Mouse (Mus musculus) kidney, adult 18-20 months (tissue): ENCODE results near the gene Lpo.

Experiments
- DNase-seq: peaks from one replicate; pipeline ENCODE4 v3.0.0; 2021

Lpo gene

GRCm38 (mm10) chr11:87828239-87828900 is at the start of gene Lpo:
Lpo (minus strand) TSS chr11:87828289.
- DNase-seq: no peak

- no peak for DNase-seq
Observed at GRCm38 (mm10) chr11:87875436-87875835, 47.3 kb upstream of the Lpo start, which contains the start of gene Epx. Epx (minus strand) TSS chr11:87875536.

GRCm38 (mm10) chr11:87871766-87872165 is 43.7 kb upstream of the Lpo start:
- DNase-seq: no peak

- no peak for DNase-seq
Observed at GRCm38 (mm10) chr11:87870096-87870495, 42.0 kb upstream of the Lpo start.

- peak; percentile 14 for DNase-seq
Observed at GRCm38 (mm10) chr11:87866891-87867290, 38.8 kb upstream of the Lpo start.

GRCm38 (mm10) chr11:87862805-87863204 is 34.7 kb upstream of the Lpo start:
- DNase-seq: no peak

GRCm38 (mm10) chr11:87860426-87860825 is 32.3 kb upstream of the Lpo start:
- no peak for DNase-seq

GRCm38 (mm10) chr11:87859273-87859672 is 31.2 kb upstream of the Lpo start:
- no peak for DNase-seq

GRCm38 (mm10) chr11:87854550-87854949 is 26.5 kb upstream of the Lpo start:
- DNase-seq: no peak

- DNase-seq: no peak
Observed at GRCm38 (mm10) chr11:87853597-87853954, 25.5 kb upstream of the Lpo start.

GRCm38 (mm10) chr11:87852690-87853596 is 24.9 kb upstream of the Lpo start, which contains the start of gene Mks1:
Mks1 (plus strand) TSS chr11:87853215.
- DNase-seq: peak; percentile 90

- no peak for DNase-seq
Observed at GRCm38 (mm10) chr11:87847884-87848283, 19.8 kb upstream of the Lpo start.

- DNase-seq: no peak
Observed at GRCm38 (mm10) chr11:87846968-87847600, 19.0 kb upstream of the Lpo start.

GRCm38 (mm10) chr11:87841436-87841835 is 13.3 kb upstream of the Lpo start:
- DNase-seq: no peak

- DNase-seq: no peak
Observed at GRCm38 (mm10) chr11:87840676-87841075, 12.6 kb upstream of the Lpo start.

- no peak for DNase-seq
Observed at GRCm38 (mm10) chr11:87821502-87821901, 6.6 kb downstream of the Lpo start.

GRCm38 (mm10) chr11:87817443-87817773 is 10.7 kb downstream of the Lpo start:
- DNase-seq: no peak

GRCm38 (mm10) chr11:87816707-87817442 is 11.2 kb downstream of the Lpo start:
- DNase-seq: peak; percentile 43

GRCm38 (mm10) chr11:87814831-87815230 is 13.3 kb downstream of the Lpo start:
- DNase-seq: no peak

- no peak for DNase-seq
Observed at GRCm38 (mm10) chr11:87811396-87811795, 16.7 kb downstream of the Lpo start.

GRCm38 (mm10) chr11:87808236-87808635 is 19.9 kb downstream of the Lpo start:
- DNase-seq: no peak

- DNase-seq: no peak
Observed at GRCm38 (mm10) chr11:87807433-87807832, 20.7 kb downstream of the Lpo start.

- DNase-seq: peak; percentile 20
Observed at GRCm38 (mm10) chr11:87805448-87805847, 22.6 kb downstream of the Lpo start.
